Mouse (Mus musculus): ENCODE data around the gene Abcc6. TPM values are rescaled to one million over a fixed set of nuclear protein-coding genes. Genes with fewer than 3 reads are reported as not detected.

The Abcc6 gene
- 2.7 and 2.8 TPM in 2 replicates for polyA plus RNA-seq (2012; rRNA removed)

DNA sequence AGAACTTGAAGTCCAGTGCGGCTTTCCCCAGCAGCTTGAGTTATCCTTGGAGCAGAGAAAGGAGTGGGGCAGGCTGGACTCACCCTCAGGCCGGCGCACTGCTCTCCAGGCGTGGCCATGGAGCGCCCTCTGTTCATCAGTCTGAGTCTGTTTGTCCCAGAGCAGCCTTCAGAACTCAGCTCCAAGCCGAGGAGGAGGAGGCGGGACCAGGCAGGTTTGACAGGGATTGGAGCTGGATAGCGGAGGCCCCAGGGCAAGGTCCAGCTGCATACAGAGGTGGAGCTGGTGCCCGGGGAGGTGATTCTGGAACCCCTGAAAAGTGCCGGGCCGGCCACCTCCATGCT is at the start of gene Abcc6:
Gene Abcc6, minus strand, starts transcription at position 158 of the 344 bp plus-strand sequence.
- H3K27ac ChIP-seq (ENCODE audit: insufficient read depth, low read length) = no peak within 1 kb of the TSS
- WGBS = 16% methylated on average over 11 of the region's 11 CpGs

DNA sequence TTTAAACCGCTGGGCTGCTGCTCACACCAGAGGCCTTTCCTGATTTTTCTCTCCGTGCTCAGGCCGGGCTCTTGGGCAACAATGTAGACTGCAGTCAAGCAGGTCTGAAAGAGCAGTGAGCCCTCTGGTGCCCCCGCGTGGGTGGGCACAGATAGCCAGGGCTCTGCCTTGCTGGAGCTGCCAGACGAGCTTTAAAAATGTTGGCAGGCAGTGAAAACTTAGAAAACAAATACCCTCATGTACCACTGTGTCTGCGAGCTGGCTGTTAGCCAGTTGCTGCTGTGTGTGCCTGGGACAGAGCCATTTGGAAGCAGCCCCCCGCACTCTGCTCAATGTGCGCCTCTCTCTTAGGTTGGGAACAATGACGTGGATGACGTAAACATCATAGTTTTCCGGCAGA is 47.6 kb upstream of the Abcc6 start:
- no peak overlapping the region for H3K27ac ChIP-seq (ENCODE audit: insufficient read depth, low read length)
- H3K4me1 ChIP-seq (ENCODE audit: control insufficient read depth, insufficient read depth, low read length) = no peaks in the 10 kb centered on the region
- no peak overlapping the region for H3K4me3 ChIP-seq (replicated peaks; ENCODE audit: insufficient read depth, low read depth, low read length)
- no peaks in the 10 kb centered on the region for H3K27me3 ChIP-seq (ENCODE audit: control insufficient read depth, insufficient read depth, low read length)
- 32% methylated on average over 12 of the region's 12 CpGs for WGBS
- TF ChIP-seq CTCF (IDR thresholded peaks at IDR 0.05; ENCODE audit: borderline replicate concordance, insufficient read depth, low read depth, low read length) = no peak
- no peak for TF ChIP-seq POLR2A (IDR thresholded peaks at IDR 0.05; ENCODE audit: borderline replicate concordance, insufficient read depth, low read length)
- no peak for DNase-seq

More for the DNA sequence above, at the start of gene Abcc6:
- peaks cover 4% of the 10 kb centered on the region; the same call in 1 of the 2 replicates for H3K4me1 ChIP-seq (ENCODE audit: control insufficient read depth, insufficient read depth, low read length)
- no peaks in the 10 kb centered on the region for H3K27me3 ChIP-seq (ENCODE audit: control insufficient read depth, insufficient read depth, low read length)
- no peak for DNase-seq
- no peak within 1 kb of the TSS for H3K4me3 ChIP-seq (replicated peaks; ENCODE audit: insufficient read depth, low read depth, low read length)
- TF ChIP-seq POLR2A (IDR thresholded peaks at IDR 0.05; ENCODE audit: borderline replicate concordance, insufficient read depth, low read length) = no peak
- no peak for TF ChIP-seq CTCF (IDR thresholded peaks at IDR 0.05; ENCODE audit: borderline replicate concordance, insufficient read depth, low read depth, low read length)

DNA sequence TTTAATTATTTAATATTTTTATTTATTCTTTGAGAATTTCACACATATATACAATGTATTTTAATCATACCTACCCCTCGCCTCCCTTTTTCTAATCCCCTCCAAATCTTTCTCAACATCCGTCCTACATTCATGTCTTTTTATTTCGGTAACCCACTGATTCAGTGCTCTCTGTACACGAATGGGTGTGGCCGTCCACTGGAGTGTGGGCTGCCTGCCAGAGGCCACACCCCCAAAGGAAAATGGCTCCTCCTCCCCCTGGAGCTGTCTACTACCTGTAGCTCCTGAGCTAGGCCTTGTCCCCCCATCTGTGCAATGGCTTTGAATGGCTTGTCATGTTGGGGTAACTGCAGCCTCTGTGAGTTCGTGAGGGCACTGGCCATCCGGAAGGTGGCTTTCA is 46.7 kb upstream of the Abcc6 start:
- TF ChIP-seq CTCF (IDR thresholded peaks at IDR 0.05; ENCODE audit: borderline replicate concordance, insufficient read depth, low read depth, low read length) = no peak
- no peak for TF ChIP-seq POLR2A (IDR thresholded peaks at IDR 0.05; ENCODE audit: borderline replicate concordance, insufficient read depth, low read length)
- H3K4me3 ChIP-seq (replicated peaks; ENCODE audit: insufficient read depth, low read depth, low read length) = no peak overlapping the region
- 81% methylated on average over 7 of the region's 7 CpGs for WGBS
- DNase-seq = no peak
- no peak overlapping the region for H3K27ac ChIP-seq (ENCODE audit: insufficient read depth, low read length)
- H3K27me3 ChIP-seq (ENCODE audit: control insufficient read depth, insufficient read depth, low read length) = no peaks in the 10 kb centered on the region
- no peaks in the 10 kb centered on the region for H3K4me1 ChIP-seq (ENCODE audit: control insufficient read depth, insufficient read depth, low read length)

GRCm38 (mm10) chr7:46068831-46069230 is 38.7 kb upstream of the Abcc6 start:
- H3K27ac ChIP-seq (ENCODE audit: insufficient read depth, low read length) = no peak overlapping the region
- TF ChIP-seq CTCF (IDR thresholded peaks at IDR 0.05; ENCODE audit: borderline replicate concordance, insufficient read depth, low read depth, low read length) (no peak), POLR2A (IDR thresholded peaks at IDR 0.05; ENCODE audit: borderline replicate concordance, insufficient read depth, low read length) (no peak)
- DNase-seq = no peak
- no peaks in the 10 kb centered on the region for H3K27me3 ChIP-seq (ENCODE audit: control insufficient read depth, insufficient read depth, low read length)
- WGBS = 89% methylated on average over 8 of the region's 8 CpGs
- no peak overlapping the region for H3K4me3 ChIP-seq (replicated peaks; ENCODE audit: insufficient read depth, low read depth, low read length)
- no peaks in the 10 kb centered on the region for H3K4me1 ChIP-seq (ENCODE audit: control insufficient read depth, insufficient read depth, low read length)

DNA sequence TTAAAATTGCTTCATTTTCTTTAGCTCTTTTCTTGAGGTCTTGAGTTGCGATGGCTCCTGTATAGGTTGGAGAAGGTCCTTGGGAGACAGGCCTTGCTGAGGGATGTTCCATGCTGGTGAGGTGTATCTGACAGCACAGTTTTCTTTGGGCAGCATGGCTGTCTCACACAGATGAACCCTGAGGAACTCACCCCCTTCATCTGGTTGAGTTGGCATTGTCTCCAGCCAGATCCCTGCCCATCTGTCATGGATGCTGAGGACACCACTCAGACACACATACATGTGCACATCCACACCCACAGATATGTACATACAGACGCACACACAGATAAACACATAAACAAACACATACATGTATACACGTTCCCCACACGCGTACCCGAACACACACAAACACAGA is 33.2 kb upstream of the Abcc6 start:
- 92% methylated on average over 6 of the region's 6 CpGs for WGBS
- Histone ChIP-seq H3K27me3 (ENCODE audit: control insufficient read depth, insufficient read depth, low read length) (no peaks in the 10 kb centered on the region), H3K4me3 (replicated peaks; ENCODE audit: insufficient read depth, low read depth, low read length) (no peak overlapping the region), H3K27ac (ENCODE audit: insufficient read depth, low read length) (no peak overlapping the region), H3K4me1 (ENCODE audit: control insufficient read depth, insufficient read depth, low read length) (no peaks in the 10 kb centered on the region)
- TF ChIP-seq POLR2A (IDR thresholded peaks at IDR 0.05; ENCODE audit: borderline replicate concordance, insufficient read depth, low read length) = no peak
- TF ChIP-seq CTCF (IDR thresholded peaks at IDR 0.05; ENCODE audit: borderline replicate concordance, insufficient read depth, low read depth, low read length) = no peak
- no peak for DNase-seq

- H3K27me3 ChIP-seq (ENCODE audit: control insufficient read depth, insufficient read depth, low read length) = no peaks in the 10 kb centered on the region
- no peak for DNase-seq
- H3K27ac ChIP-seq (ENCODE audit: insufficient read depth, low read length) = no peak overlapping the region
- H3K4me3 ChIP-seq (replicated peaks; ENCODE audit: insufficient read depth, low read depth, low read length) = no peak overlapping the region
- TF ChIP-seq POLR2A (IDR thresholded peaks at IDR 0.05; ENCODE audit: borderline replicate concordance, insufficient read depth, low read length) (no peak), CTCF (IDR thresholded peaks at IDR 0.05; ENCODE audit: borderline replicate concordance, insufficient read depth, low read depth, low read length) (no peak)
- 96% methylated on average over 16 of the region's 16 CpGs for WGBS
- H3K4me1 ChIP-seq (ENCODE audit: control insufficient read depth, insufficient read depth, low read length) = no peaks in the 10 kb centered on the region
Measured at GRCm38 (mm10) chr7:46061614-46062013, 31.5 kb upstream of the Abcc6 start.

GRCm38 (mm10) chr7:46060688-46061087 is 30.6 kb upstream of the Abcc6 start:
- DNase-seq = no peak
- TF ChIP-seq POLR2A (IDR thresholded peaks at IDR 0.05; ENCODE audit: borderline replicate concordance, insufficient read depth, low read length) = no peak
- no peak for TF ChIP-seq CTCF (IDR thresholded peaks at IDR 0.05; ENCODE audit: borderline replicate concordance, insufficient read depth, low read depth, low read length)
- no peaks in the 10 kb centered on the region for H3K4me1 ChIP-seq (ENCODE audit: control insufficient read depth, insufficient read depth, low read length)
- H3K27me3 ChIP-seq (ENCODE audit: control insufficient read depth, insufficient read depth, low read length) = no peaks in the 10 kb centered on the region
- no peak overlapping the region for H3K4me3 ChIP-seq (replicated peaks; ENCODE audit: insufficient read depth, low read depth, low read length)
- H3K27ac ChIP-seq (ENCODE audit: insufficient read depth, low read length) = no peak overlapping the region
- 95% methylated on average over 8 of the region's 8 CpGs for WGBS

GRCm38 (mm10) chr7:46058882-46059281 is 28.8 kb upstream of the Abcc6 start:
- DNase-seq = no peak
- no peak overlapping the region for H3K27ac ChIP-seq (ENCODE audit: insufficient read depth, low read length)
- H3K27me3 ChIP-seq (ENCODE audit: control insufficient read depth, insufficient read depth, low read length) = no peaks in the 10 kb centered on the region
- no peak overlapping the region for H3K4me3 ChIP-seq (replicated peaks; ENCODE audit: insufficient read depth, low read depth, low read length)
- no peak for TF ChIP-seq CTCF (IDR thresholded peaks at IDR 0.05; ENCODE audit: borderline replicate concordance, insufficient read depth, low read depth, low read length)
- TF ChIP-seq POLR2A (IDR thresholded peaks at IDR 0.05; ENCODE audit: borderline replicate concordance, insufficient read depth, low read length) = no peak
- 44% methylated on average over 11 of the region's 11 CpGs for WGBS
- no peaks in the 10 kb centered on the region for H3K4me1 ChIP-seq (ENCODE audit: control insufficient read depth, insufficient read depth, low read length)
